Mouse (Mus musculus) common myeloid progenitor, adult 5-6 weeks (primary cell): Measurements from ENCODE around the gene Eif3g. TPM values are rescaled to one million over a fixed set of nuclear protein-coding genes. Genes with fewer than 3 reads are reported as not detected.
A peak's percentile ranks its signal among the peaks of the same experiment; 100 is the strongest.

Source experiments
- ATAC-seq: replicated peaks from 2 replicates; pipeline ENCODE4 v1.8.0; 2016; ENCODE audit warnings: low read depth, mild to moderate bottlenecking, moderate TSS enrichment, inconsistent platforms; ENCODE audit not compliant: poor library complexity, severe bottlenecking
- total RNA-seq: library from RNA; stranded (forward); fragments of 200-1000, 187-1606 nt; gene quantifications from 2 replicates; pipeline ENCODE4 v1.2.3, GENCODE M21; 2017

The Eif3g gene
- total RNA-seq, 1 experiment from 2014 or later = 215 TPM

- ATAC-seq = no peak
Measured at GRCm38 (mm10) chr9:20866879-20867278, 31.5 kb downstream of the Eif3g start.

GRCm38 (mm10) chr9:20862225-20862624 is 36.2 kb downstream of the Eif3g start:
- no peak for ATAC-seq

- peak; percentile 31; the same call in 1 of the 2 replicates for ATAC-seq
Measured at GRCm38 (mm10) chr9:20861821-20862220, 36.6 kb downstream of the Eif3g start.

GRCm38 (mm10) chr9:20859926-20860325 is 38.5 kb downstream of the Eif3g start:
- ATAC-seq = no peak

GRCm38 (mm10) chr9:20857131-20857530 is 41.3 kb downstream of the Eif3g start:
- ATAC-seq = peak; percentile 97

GRCm38 (mm10) chr9:20850179-20850578 is 48.2 kb downstream of the Eif3g start:
- no peak for ATAC-seq

Other genes with a start within 250 kb of the Eif3g start
- 9.5 and 16.3 TPM in 2 replicates for gene Pin1, start 246.5 kb downstream of the Eif3g start, total RNA-seq
- not detected in 2 replicates for gene Olfm2, start 152.3 kb downstream of the Eif3g start, total RNA-seq
- gene Col5a3, start 83.6 kb downstream of the Eif3g start, total RNA-seq = 0.27 TPM in 1 of 2 replicates, not detected in the other
- gene Rdh8, start 80.1 kb downstream of the Eif3g start, total RNA-seq = not detected in 2 replicates
- gene A230050P20Rik, start 30.0 kb downstream of the Eif3g start, total RNA-seq = 25.7 and 27.9 TPM in 2 replicates
- gene Angptl6, start 18.9 kb downstream of the Eif3g start, total RNA-seq = 0.50 and 1.7 TPM in 2 replicates
- gene Ppan, start 10.4 kb downstream of the Eif3g start, total RNA-seq = 140 and 152 TPM in 2 replicates
- gene Dnmt1, start 61.3 kb upstream of the Eif3g start, total RNA-seq = 271 and 309 TPM in 2 replicates
- 1.4 and 2.2 TPM in 2 replicates for gene S1pr2, start 78.2 kb upstream of the Eif3g start, total RNA-seq
- 33.0 and 35.8 TPM in 2 replicates for gene Mrpl4, start 104.1 kb upstream of the Eif3g start, total RNA-seq
- gene Icam1, start 117.4 kb upstream of the Eif3g start, total RNA-seq = 9.1 and 14.8 TPM in 2 replicates
- gene Icam4, start 130.8 kb upstream of the Eif3g start, total RNA-seq = 11.5 and 28.9 TPM in 2 replicates
- not detected in 2 replicates for gene Icam5, start 133.4 kb upstream of the Eif3g start, total RNA-seq
- 1.7 TPM in 1 of 2 replicates, not detected in the other for gene Zglp1, start 168.5 kb upstream of the Eif3g start, total RNA-seq
- not detected in 2 replicates for gene Gm49373, start 174.5 kb upstream of the Eif3g start, total RNA-seq
- gene Fdx1l, start 175.0 kb upstream of the Eif3g start, total RNA-seq = 48.3 and 54.3 TPM in 2 replicates
- 4.4 and 8.4 TPM in 2 replicates for gene Gm38431, start 193.4 kb upstream of the Eif3g start, total RNA-seq
- gene Raver1, start 193.4 kb upstream of the Eif3g start, total RNA-seq = 30.2 and 38.9 TPM in 2 replicates
- gene Tyk2, start 232.6 kb upstream of the Eif3g start, total RNA-seq = 11.8 and 13.8 TPM in 2 replicates